Mouse (Mus musculus) kidney, embryonic 15.5 days (tissue): Measurements from ENCODE around the gene Uimc1. TPM values are rescaled to one million over a fixed set of nuclear protein-coding genes. Genes with fewer than 3 reads are reported as not detected.

Experiments
- ATAC-seq: fragments of 200-750 bp; cut with Nextera tagmentation; replicated peaks from 2 replicates; pipeline ENCODE4 v1.8.0; 2017; ENCODE audit warnings: moderate TSS enrichment; ENCODE audit not compliant: low FRiP score
- H3K27ac ChIP-seq: fragments of 300-500 bp; sonication (generic); 2 replicates; pipeline ENCODE4 v1.5.1; 2015; ENCODE audit warnings: mild to moderate bottlenecking, inconsistent platforms
- H3K27me3 ChIP-seq: fragments of 300-500 bp; sonication (generic); 2 replicates; pipeline ENCODE4 v1.6.1; 2015; ENCODE audit warnings: inconsistent platforms
- H3K36me3 ChIP-seq: fragments of 300-500 bp; sonication (generic); 2 replicates; pipeline ENCODE4 v1.6.1; 2015; ENCODE audit warnings: inconsistent platforms
- H3K4me1 ChIP-seq: fragments of 300-500 bp; sonication (generic); 2 replicates; pipeline ENCODE4 v1.6.1; 2015; ENCODE audit warnings: inconsistent platforms
- H3K4me2 ChIP-seq: fragments of 300-500 bp; sonication (generic); 2 replicates; pipeline ENCODE4 v1.6.1; 2015; ENCODE audit warnings: moderate library complexity, mild to moderate bottlenecking, inconsistent platforms
- H3K4me3 ChIP-seq: fragments of 300-500 bp; sonication (generic); replicated peaks from 2 replicates; pipeline ENCODE4 v1.5.1; 2015; ENCODE audit warnings: mild to moderate bottlenecking, inconsistent platforms
- H3K9ac ChIP-seq: fragments of 300-500 bp; sonication (generic); 2 replicates; pipeline ENCODE4 v1.6.1; 2015; ENCODE audit warnings: mild to moderate bottlenecking, inconsistent platforms
- H3K9me3 ChIP-seq: fragments of 300-500 bp; sonication (generic); replicated peaks from 2 replicates; pipeline ENCODE4 v1.6.1; 2016; ENCODE audit warnings: inconsistent platforms
- WGBS: fragments of 180-500 bp; shearing (Covaris S2); methylation state at CpG from one replicate; pipeline ENCODE4 v1.1.7; 2015; ENCODE audit warnings: mixed read lengths; 5-methylcytosine and 5-hydroxymethylcytosine counted together
- polyA plus RNA-seq: library from polyadenylated mRNA; unstranded; fragments of >200 nt; fragmentation: Nextera tagmentation; extraction: Ambion mirVana; gene quantifications from 2 replicates; pipeline ENCODE4 v1.2.1, GENCODE M21; 2015

Uimc1 gene
- polyA plus RNA-seq, 1 experiment from 2014 or later, result 24.3 TPM

DNA sequence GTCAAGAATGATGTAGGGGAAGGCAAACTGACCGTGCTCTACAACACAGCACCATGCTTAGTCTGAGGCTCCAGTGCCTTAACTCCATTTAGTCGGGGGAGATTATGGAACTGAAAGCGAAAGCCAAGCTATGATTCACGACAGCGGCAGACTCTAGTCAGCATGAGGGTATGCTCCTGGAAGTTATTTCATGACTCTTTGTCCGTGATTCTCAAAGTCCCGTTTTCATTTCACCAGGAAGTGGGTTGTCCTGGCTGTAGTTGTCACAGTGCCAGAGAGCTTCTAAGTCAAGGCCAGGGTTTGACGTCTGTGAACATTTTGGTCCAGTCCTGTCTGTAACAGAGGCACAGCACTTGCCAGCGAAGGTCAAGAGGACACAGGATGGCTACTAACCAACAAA lies 77.4 kb downstream of the Uimc1 start:
- Histone ChIP-seq H3K27me3 (no peaks in the 10 kb centered on the region), H3K4me2 (no peak overlapping the region), H3K4me1 (no peaks in the 10 kb centered on the region), H3K9me3 (no peaks in the 10 kb centered on the region), H3K9ac (no peak overlapping the region), H3K36me3 (peaks cover 9% of the 10 kb centered on the region), H3K4me3 (no peak overlapping the region), H3K27ac (no peak overlapping the region)
- no peak for ATAC-seq
- 67% methylated on average over 9 of the region's 9 CpGs for WGBS

DNA sequence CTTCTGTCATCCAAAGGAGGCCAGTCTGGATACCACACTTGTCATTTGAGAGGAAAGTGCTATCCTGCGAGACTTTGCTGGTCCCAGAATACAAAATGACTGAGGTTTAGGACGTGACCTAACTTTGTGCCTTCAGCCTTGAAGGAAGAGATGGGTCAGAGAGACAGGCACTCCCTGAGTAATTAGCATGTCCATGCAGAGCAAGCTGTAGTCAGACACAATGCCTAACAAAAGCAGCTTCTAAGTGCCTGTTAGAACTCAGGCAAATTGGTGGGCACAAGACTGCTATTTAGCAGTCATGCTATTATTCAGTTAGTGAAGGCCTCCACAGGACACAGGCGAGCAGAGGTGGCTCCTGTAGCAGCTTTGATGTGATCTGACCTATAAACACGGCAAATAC lies 77.8 kb downstream of the Uimc1 start:
- 49% methylated on average over 4 of the region's 4 CpGs for WGBS
- Histone ChIP-seq H3K4me3 (no peak overlapping the region), H3K27ac (no peak overlapping the region), H3K4me2 (no peak overlapping the region), H3K9ac (no peak overlapping the region), H3K36me3 (peaks cover 7% of the 10 kb centered on the region; the same call in 1 of the 2 replicates), H3K4me1 (no peaks in the 10 kb centered on the region), H3K27me3 (no peaks in the 10 kb centered on the region), H3K9me3 (no peaks in the 10 kb centered on the region)
- ATAC-seq, result no peak

DNA sequence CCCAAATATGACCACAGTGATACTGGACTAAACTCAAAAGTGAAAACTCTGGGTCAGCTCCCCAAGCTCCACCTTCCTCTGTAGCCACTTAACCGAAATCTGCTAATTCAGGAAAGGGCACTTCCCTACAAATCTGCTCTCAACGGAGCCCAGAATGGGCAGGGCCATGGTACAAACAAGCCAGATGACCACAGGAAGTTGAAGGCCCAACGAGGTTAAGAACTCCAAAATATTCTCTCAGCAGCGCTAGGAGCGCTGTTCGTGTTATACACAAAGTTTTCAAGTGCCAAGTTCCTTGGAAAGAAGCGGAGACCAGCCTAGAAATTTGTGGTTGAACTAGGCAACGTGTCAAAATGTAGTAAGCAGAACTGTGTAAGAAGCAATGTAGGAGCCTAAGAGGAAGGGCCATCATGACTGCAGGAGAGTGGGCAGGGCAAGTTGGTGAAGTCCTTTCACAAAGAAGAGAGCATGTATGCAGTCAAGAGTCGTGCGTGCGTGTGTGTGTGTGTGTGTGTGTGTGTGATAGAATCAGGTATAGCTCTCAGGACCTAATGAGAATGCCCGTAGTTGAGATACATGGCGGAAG lies 78.8 kb downstream of the Uimc1 start, which contains the start of gene Hk3:
Gene Hk3 (minus strand): TSS at position 192 of the 586 bp plus-strand sequence.
- Histone ChIP-seq H3K9me3 (no peaks in the 10 kb centered on the region), H3K4me1 (no peaks in the 10 kb centered on the region), H3K36me3 (peaks cover 7% of the 10 kb centered on the region; the same call in 1 of the 2 replicates), H3K9ac (no peak within 1 kb of the TSS), H3K4me3 (no peak within 1 kb of the TSS), H3K4me2 (no peak within 1 kb of the TSS), H3K27ac (no peak within 1 kb of the TSS), H3K27me3 (no peaks in the 10 kb centered on the region)
- ATAC-seq, result no peak
- WGBS, result 90% methylated on average over 13 of the region's 13 CpGs

DNA sequence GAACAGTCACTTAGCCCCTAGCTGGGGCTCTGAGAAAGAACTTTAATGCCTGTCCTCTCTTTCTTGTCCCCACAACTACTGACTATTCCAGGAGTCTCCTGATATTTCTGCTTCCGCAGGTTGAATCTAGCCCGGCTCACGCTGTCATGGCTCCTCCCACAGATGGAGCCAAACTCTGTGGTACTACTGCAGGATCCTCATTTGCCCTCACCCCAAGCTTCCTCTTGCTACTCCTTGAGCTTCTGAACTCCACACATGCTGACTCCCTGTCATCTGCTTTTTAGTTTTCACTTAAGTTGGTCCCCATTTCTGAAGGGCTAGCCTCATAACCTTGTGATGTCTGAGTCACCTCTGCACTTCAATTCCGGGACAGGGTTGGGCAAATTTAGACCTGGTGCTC lies 80.0 kb downstream of the Uimc1 start:
- no peaks in the 10 kb centered on the region for H3K4me1 ChIP-seq
- H3K27ac ChIP-seq, result no peak overlapping the region
- H3K4me2 ChIP-seq, result no peak overlapping the region
- WGBS, result 85% methylated on average over 4 of the region's 4 CpGs
- ATAC-seq, result no peak
- no peak overlapping the region for H3K4me3 ChIP-seq
- H3K9me3 ChIP-seq, result no peaks in the 10 kb centered on the region
- no peak overlapping the region for H3K9ac ChIP-seq
- no peaks in the 10 kb centered on the region for H3K36me3 ChIP-seq
- H3K27me3 ChIP-seq, result 0 out of 2 replicates have a peak, but pooled peaks cover under 1% of the 10 kb centered on the region

DNA sequence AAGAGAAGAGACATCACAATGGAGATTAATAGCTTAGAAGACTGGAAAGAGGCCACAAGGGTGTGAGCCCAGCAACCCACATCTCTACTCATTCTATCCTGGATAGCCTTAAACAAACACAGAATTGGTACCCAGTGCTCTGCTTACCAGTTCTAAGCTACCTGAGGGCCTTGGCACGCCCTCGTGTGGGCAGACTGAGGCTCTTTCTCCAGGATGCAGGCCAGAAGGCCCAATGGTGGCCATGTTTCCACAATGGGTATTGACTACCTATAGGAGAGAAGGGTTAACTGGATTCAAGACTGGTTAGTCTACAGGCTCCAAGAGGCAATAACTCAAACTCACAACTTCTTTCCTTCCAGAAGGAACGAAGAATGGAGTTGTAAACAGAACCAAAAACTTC lies 80.9 kb downstream of the Uimc1 start:
- no peaks in the 10 kb centered on the region for H3K9me3 ChIP-seq
- H3K27ac ChIP-seq, result no peak overlapping the region
- no peak overlapping the region for H3K4me3 ChIP-seq
- 66% methylated on average over 3 of the region's 3 CpGs for WGBS
- H3K9ac ChIP-seq, result no peak overlapping the region
- no peak for ATAC-seq
- H3K4me1 ChIP-seq, result peaks cover 1% of the 10 kb centered on the region
- H3K36me3 ChIP-seq, result no peaks in the 10 kb centered on the region
- 0 out of 2 replicates have a peak, but pooled peaks cover 4% of the 10 kb centered on the region for H3K27me3 ChIP-seq
- no peak overlapping the region for H3K4me2 ChIP-seq

DNA sequence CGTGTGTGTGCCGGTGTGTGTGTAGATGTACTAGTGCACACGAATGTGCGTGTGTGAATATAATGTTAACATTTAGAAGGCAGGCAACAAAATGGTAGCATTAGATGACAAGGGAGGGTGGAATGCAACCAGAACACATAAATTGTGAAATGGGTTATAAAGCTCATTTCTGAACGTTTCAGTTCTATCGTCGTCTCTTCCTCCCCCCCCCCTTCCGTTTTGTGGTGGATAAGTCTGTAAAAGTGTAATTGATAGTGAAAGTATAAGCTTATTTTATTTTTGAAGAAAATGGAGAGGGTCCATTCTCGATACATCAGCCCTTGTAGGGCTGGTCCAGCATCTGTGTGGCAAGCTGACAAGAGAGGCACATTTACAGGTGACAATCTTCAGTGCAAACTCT lies 81.4 kb downstream of the Uimc1 start:
- ATAC-seq, result no peak
- H3K4me1 ChIP-seq, result peaks cover 4% of the 10 kb centered on the region
- H3K9ac ChIP-seq, result no peak overlapping the region
- H3K27ac ChIP-seq, result no peak overlapping the region
- 84% methylated on average over 9 of the region's 9 CpGs for WGBS
- no peaks in the 10 kb centered on the region for H3K36me3 ChIP-seq
- 0 out of 2 replicates have a peak, but pooled peaks cover 4% of the 10 kb centered on the region for H3K27me3 ChIP-seq
- no peak overlapping the region for H3K4me3 ChIP-seq
- no peaks in the 10 kb centered on the region for H3K9me3 ChIP-seq
- no peak overlapping the region for H3K4me2 ChIP-seq

DNA sequence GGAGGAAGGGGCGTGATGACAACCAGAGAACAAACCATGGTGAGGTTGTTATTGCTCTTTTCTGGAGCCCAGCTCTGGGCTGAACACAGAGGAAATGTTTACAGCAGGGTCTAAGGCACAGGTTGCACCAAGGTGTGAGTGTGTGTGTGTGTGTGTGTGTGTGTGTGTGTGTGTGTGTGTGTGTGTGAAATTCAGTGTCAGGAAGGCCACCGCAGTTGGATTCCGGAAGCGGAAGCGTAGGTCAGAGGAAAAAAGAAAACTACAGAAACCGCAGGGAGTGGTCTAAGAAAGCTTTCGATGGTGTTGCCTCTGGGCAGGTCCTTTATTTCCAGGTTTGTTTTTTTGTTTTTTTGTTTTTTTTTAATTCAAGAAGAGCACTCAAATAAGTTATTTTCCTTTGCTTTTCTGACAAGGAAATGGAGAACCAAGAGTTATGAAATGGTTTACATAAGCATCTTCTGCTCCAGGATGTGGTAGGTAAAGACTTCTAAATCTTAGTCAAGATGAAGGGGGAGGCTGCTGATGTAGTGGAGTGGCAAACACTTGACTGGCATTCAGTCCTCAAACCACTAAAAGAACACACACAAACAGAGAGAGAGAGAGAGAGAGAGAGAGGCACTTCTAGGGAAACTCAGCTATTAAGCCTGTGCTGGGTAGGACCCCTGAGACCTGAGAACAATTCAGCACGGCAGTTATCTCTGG lies 82.1 kb downstream of the Uimc1 start:
- Histone ChIP-seq H3K4me1 (peaks cover 4% of the 10 kb centered on the region), H3K27me3 (0 out of 2 replicates have a peak, but pooled peaks cover 4% of the 10 kb centered on the region), H3K4me3 (no peak overlapping the region), H3K9ac (no peak overlapping the region), H3K4me2 (no peak overlapping the region), H3K36me3 (no peaks in the 10 kb centered on the region), H3K9me3 (no peaks in the 10 kb centered on the region), H3K27ac (no peak overlapping the region)
- ATAC-seq, result no peak
- 86% methylated on average over 8 of the region's 8 CpGs for WGBS

DNA sequence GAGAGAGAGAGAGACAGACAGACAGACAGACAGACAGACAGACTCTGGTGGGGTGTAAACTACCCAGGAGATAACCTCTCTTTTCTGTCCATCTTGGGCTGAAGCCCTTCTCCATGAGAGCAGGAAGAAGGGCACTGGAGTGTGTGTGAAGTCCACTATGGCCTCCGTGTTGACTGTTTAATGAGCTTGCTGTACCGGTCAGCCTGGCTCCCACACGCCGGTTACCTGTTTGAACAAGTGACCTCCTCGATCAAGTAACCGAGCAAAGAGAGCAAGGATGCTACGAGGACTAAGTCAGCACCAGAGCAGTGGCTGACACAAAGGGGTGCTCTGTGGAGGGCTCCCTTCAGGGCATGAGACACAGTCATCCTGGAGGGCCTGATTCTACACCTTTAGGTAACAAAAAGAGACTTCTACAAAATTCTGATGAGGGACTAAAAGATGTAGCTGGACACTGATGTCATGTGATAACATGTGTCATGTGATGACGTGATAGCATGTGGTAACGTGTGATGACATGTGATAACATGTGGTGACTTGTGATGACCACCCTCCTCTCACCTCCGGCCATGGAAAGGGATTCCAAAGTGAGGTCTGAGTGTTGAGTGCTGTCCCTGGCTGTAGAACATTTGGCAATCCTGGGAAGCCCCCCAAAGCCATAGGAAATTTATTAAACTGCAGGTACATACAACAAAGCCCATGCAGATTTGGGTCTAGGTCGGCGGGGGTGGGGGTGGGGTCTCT lies 82.8 kb downstream of the Uimc1 start:
- Histone ChIP-seq H3K27me3 (0 out of 2 replicates have a peak, but pooled peaks cover 4% of the 10 kb centered on the region), H3K9ac (no peak overlapping the region), H3K4me1 (peaks cover 5% of the 10 kb centered on the region), H3K36me3 (no peaks in the 10 kb centered on the region), H3K4me2 (no peak overlapping the region), H3K4me3 (no peak overlapping the region), H3K27ac (no peak overlapping the region), H3K9me3 (no peaks in the 10 kb centered on the region)
- no peak for ATAC-seq
- 74% methylated on average over 12 of the region's 12 CpGs for WGBS

DNA sequence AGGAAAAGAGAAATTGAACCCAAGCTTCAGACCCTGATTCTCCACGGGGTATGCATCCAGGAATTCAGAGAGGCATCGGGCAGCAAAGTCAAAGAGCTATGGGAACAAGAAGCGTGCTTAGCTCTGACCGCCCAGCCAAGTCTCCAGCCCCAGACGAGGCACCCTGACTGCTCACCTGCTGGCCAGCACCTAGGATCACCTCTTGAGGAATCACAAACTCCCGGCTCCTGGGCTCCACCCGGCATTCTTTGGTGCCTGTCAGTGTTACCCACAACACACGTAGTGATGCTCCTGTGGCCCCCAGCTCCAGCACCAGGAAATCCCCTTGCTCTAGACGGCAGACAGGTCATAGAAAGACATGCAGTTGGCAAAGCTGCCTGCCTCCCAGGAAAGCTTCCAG lies 85.6 kb downstream of the Uimc1 start:
- no peak overlapping the region for H3K4me2 ChIP-seq
- H3K27ac ChIP-seq, result no peak overlapping the region
- peaks cover 17% of the 10 kb centered on the region for H3K27me3 ChIP-seq
- no peak for ATAC-seq
- no peaks in the 10 kb centered on the region for H3K36me3 ChIP-seq
- WGBS, result 57% methylated on average over 9 of the region's 9 CpGs
- H3K9ac ChIP-seq, result no peak overlapping the region
- H3K4me3 ChIP-seq, result no peak overlapping the region
- peaks cover 10% of the 10 kb centered on the region for H3K4me1 ChIP-seq
- no peaks in the 10 kb centered on the region for H3K9me3 ChIP-seq

DNA sequence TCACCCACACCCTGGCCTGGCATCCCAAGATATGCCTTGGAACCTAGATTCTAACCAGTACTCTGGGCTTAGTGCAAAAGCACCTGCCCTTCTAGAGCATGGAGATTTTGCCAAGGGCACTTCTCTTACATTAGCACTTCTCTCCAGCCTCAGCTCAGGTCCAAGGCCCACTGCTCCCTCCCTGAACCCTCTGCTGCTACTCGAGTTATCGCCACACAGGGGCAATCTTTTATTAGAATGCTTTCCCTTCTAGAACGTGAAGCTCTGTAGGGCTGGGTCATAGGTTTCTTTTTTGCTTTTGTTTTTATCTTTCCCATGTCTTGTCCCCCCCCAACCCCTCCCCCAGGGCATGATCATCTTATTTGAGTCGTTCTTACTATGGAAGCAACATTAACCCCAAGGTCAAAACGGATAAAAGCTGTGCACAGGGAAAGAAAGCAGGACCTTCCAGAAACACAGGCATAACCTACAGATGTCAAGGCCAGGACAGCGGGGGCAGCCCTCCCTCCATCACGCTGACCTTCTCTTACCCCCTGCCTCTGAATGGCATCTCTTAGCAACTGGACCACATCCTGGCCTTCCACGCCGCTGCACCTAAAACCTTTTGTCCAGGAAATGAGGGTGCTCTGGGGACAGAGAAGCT lies 86.3 kb downstream of the Uimc1 start:
- no peaks in the 10 kb centered on the region for H3K36me3 ChIP-seq
- H3K27me3 ChIP-seq, result peaks cover 17% of the 10 kb centered on the region
- no peak overlapping the region for H3K9ac ChIP-seq
- peaks cover 10% of the 10 kb centered on the region for H3K4me1 ChIP-seq
- H3K27ac ChIP-seq, result no peak overlapping the region
- no peak overlapping the region for H3K4me3 ChIP-seq
- H3K4me2 ChIP-seq, result no peak overlapping the region
- WGBS, result 21% methylated on average over 9 of the region's 9 CpGs
- no peak for ATAC-seq
- no peaks in the 10 kb centered on the region for H3K9me3 ChIP-seq

DNA sequence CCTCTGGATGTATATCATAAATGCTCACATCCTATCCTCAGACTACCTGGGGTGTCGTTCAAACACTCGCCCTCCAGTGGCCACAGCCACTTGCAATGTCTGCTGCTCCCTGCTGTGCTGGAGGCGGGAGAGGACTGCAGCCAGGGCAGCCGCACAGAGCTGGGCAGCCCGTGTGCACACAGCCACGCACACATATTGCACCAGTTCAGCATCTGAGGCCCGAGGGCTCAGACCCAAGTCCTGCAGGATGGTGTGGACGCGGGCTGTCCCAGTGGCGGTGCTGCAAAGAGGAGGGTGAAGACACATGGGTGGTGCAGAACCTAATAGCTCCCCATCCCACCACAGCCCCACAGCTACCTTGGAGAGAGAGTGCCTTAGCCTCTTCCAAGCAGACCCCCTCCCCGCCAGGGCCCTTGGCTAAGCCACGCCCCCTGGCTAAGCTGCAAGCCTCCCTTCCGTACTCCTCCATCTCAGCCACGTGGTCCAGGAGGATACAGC lies 88.1 kb downstream of the Uimc1 start:
- no peaks in the 10 kb centered on the region for H3K36me3 ChIP-seq
- 4% methylated on average over 14 of the region's 14 CpGs for whole genome bisulfite sequencing
- ATAC-seq, result no peak

More for the DNA sequence above, 88.1 kb downstream of the Uimc1 start:
- Histone ChIP-seq H3K27ac (no peak overlapping the region), H3K4me1 (peaks cover 10% of the 10 kb centered on the region), H3K9me3 (no peaks in the 10 kb centered on the region), H3K4me3 (no peak overlapping the region), H3K4me2 (peak overlapping the region; percentile 2; the same call in 1 of the 2 replicates), H3K9ac (no peak overlapping the region), H3K27me3 (peaks cover 21% of the 10 kb centered on the region)
